Mouse (Mus musculus): ENCODE data around the gene Gpr182. TPM values are rescaled to one million over a fixed set of nuclear protein-coding genes. Genes with fewer than 3 reads are reported as not detected.

The Gpr182 gene
- polyA plus RNA-seq, 1 experiment from 2014 or later = 0.28 TPM

GRCm38 (mm10) chr10:127721671-127722418 lies 29.7 kb downstream of the Gpr182 start:
- Histone ChIP-seq H3K9me3 (replicated peaks; ENCODE audit: control insufficient read depth, low read length) (no peaks in the 10 kb centered on the region), H3K4me1 (ENCODE audit: control insufficient read depth, insufficient read depth, low read length) (no peaks in the 10 kb centered on the region), H3K27ac (replicated peaks; ENCODE audit: low read depth, low read length) (no peak overlapping the region; the same call in 1 of the 2 replicates), H3K36me3 (replicated peaks; ENCODE audit: control insufficient read depth, insufficient read depth, low read depth, low read length) (no peaks in the 10 kb centered on the region), H3K4me2 (ENCODE audit: low read depth, low read length) (0 out of 2 replicates have a peak overlapping the region, but pooled peaks have one; percentile 2), H3K27me3 (ENCODE audit: control insufficient read depth, insufficient read depth, low read length) (peaks cover 2% of the 10 kb centered on the region; the same call in 1 of the 2 replicates), H3K4me3 (ENCODE audit: low read depth, low read length) (no peak overlapping the region), H3K9ac (replicated peaks; ENCODE audit: low read length) (peak overlapping the region; percentile 11; the same call in 1 of the 2 replicates)
- DNase-seq (ENCODE audit: low spot score) (peak; percentile 29), ATAC-seq (replicated peaks; ENCODE audit: insufficient number of reproducible peaks, low FRiP score, low TSS enrichment, low read depth) (peak; percentile 70; the same call in 1 of the 2 replicates)
- 10% methylated on average over 20 of the region's 20 CpGs for WGBS

DNA sequence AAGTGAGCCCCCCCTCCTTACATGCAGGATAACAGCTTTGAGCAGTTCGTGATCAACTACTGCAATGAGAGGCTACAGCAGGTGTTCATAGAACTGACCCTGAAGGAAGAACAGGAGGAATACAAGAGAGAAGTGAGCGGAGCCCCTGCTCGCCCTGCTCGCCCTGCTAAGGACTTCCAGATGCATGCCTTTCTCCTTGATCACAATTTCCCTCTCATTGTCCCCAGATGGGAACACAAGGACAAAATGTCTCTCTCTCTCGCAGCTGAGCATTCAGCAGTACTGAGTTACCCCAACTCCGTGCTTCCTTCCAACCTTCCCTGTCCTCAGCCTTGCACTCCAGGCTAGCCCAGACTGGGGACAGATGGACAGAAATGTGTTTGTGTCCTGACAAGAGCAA lies 38.8 kb downstream of the Gpr182 start:
- H3K27me3 ChIP-seq (ENCODE audit: control insufficient read depth, insufficient read depth, low read length) = no peaks in the 10 kb centered on the region
- WGBS = 42% methylated on average over 6 of the region's 6 CpGs
- H3K9ac ChIP-seq (replicated peaks; ENCODE audit: low read length) = no peak overlapping the region
- DNase-seq (ENCODE audit: low spot score) = peak; percentile 63
- no peak overlapping the region for H3K4me3 ChIP-seq (ENCODE audit: low read depth, low read length)
- H3K27ac ChIP-seq (replicated peaks; ENCODE audit: low read depth, low read length) = no peak overlapping the region
- no peak for ATAC-seq (replicated peaks; ENCODE audit: insufficient number of reproducible peaks, low FRiP score, low TSS enrichment, low read depth)
- H3K4me2 ChIP-seq (ENCODE audit: low read depth, low read length) = no peak overlapping the region
- peaks cover 4% of the 10 kb centered on the region for H3K4me1 ChIP-seq (ENCODE audit: control insufficient read depth, insufficient read depth, low read length)
- H3K9me3 ChIP-seq (replicated peaks; ENCODE audit: control insufficient read depth, low read length) = no peaks in the 10 kb centered on the region
- H3K36me3 ChIP-seq (replicated peaks; ENCODE audit: control insufficient read depth, insufficient read depth, low read depth, low read length) = no peaks in the 10 kb centered on the region

DNA sequence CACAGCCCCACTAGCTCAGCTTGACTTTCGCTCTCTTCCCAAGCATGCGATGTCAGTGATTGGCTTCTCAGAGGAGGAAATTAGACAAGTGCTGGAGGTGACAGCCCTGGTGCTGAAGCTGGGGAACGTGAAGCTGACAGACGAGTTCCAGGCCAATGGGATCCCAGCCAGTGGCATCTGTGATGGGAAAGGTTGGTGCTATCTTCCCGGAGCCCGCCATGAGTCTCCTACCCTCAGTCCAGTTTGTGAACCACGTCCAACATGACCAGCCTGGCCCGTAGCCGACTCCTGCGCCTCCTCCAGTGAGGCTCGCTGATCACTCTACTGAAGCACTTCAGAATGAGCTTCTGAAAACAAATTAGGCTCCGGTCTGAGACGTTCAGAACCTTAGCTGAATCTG lies 41.2 kb downstream of the Gpr182 start:
- Histone ChIP-seq H3K9ac (replicated peaks; ENCODE audit: low read length) (no peak overlapping the region), H3K36me3 (replicated peaks; ENCODE audit: control insufficient read depth, insufficient read depth, low read depth, low read length) (no peaks in the 10 kb centered on the region), H3K4me2 (ENCODE audit: low read depth, low read length) (no peak overlapping the region), H3K4me3 (ENCODE audit: low read depth, low read length) (no peak overlapping the region), H3K4me1 (ENCODE audit: control insufficient read depth, insufficient read depth, low read length) (peaks cover 4% of the 10 kb centered on the region), H3K9me3 (replicated peaks; ENCODE audit: control insufficient read depth, low read length) (no peaks in the 10 kb centered on the region), H3K27me3 (ENCODE audit: control insufficient read depth, insufficient read depth, low read length) (no peaks in the 10 kb centered on the region), H3K27ac (replicated peaks; ENCODE audit: low read depth, low read length) (no peak overlapping the region)
- no peak for ATAC-seq (replicated peaks; ENCODE audit: insufficient number of reproducible peaks, low FRiP score, low TSS enrichment, low read depth)
- 79% methylated on average over 13 of the region's 13 CpGs for WGBS
- DNase-seq (ENCODE audit: low spot score) = no peak

DNA sequence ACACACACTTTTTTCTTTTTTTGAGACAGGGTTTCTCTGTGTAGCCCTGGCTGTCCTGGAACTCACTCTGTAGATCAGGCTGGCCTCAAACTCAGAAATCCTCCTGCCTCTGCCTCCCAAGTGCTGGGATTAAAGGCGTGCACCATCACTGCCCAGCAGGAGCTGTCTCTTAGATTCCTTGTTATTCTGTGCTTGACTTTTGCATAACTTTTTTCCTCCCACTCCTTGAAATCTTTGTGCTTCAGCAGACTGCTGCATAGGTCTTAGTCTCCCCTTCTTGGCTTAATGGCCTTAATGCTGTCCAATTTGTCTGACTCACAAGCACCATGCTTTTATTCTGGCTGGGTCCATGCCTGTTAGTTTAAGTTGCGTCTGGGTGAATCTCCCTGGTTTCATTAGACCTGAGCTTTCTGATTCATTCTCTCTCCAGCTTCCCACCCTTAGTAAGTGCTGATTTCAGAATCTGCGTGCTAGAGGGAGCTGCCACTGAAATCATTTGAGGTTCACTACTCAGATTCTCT lies 42.6 kb downstream of the Gpr182 start:
- H3K9ac ChIP-seq (replicated peaks; ENCODE audit: low read length) = no peak overlapping the region

GRCm38 (mm10) chr10:127707721-127708120 lies 43.8 kb downstream of the Gpr182 start:
- H3K27ac ChIP-seq (replicated peaks; ENCODE audit: low read depth, low read length) = no peak overlapping the region
- no peak overlapping the region for H3K4me3 ChIP-seq (ENCODE audit: low read depth, low read length)
- no peak overlapping the region for H3K4me2 ChIP-seq (ENCODE audit: low read depth, low read length)
- no peak for DNase-seq (ENCODE audit: low spot score)
- H3K4me1 ChIP-seq (ENCODE audit: control insufficient read depth, insufficient read depth, low read length) = peaks cover 4% of the 10 kb centered on the region
- ATAC-seq (replicated peaks; ENCODE audit: insufficient number of reproducible peaks, low FRiP score, low TSS enrichment, low read depth) = no peak
- H3K36me3 ChIP-seq (replicated peaks; ENCODE audit: control insufficient read depth, insufficient read depth, low read depth, low read length) = no peaks in the 10 kb centered on the region
- no peak overlapping the region for H3K9ac ChIP-seq (replicated peaks; ENCODE audit: low read length)
- WGBS = 86% methylated on average over 7 of the region's 7 CpGs
- no peaks in the 10 kb centered on the region for H3K27me3 ChIP-seq (ENCODE audit: control insufficient read depth, insufficient read depth, low read length)
- no peaks in the 10 kb centered on the region for H3K9me3 ChIP-seq (replicated peaks; ENCODE audit: control insufficient read depth, low read length)

More for the DNA sequence above, 42.6 kb downstream of the Gpr182 start:
- ATAC-seq (replicated peaks; ENCODE audit: insufficient number of reproducible peaks, low FRiP score, low TSS enrichment, low read depth) = no peak
- Histone ChIP-seq H3K27me3 (ENCODE audit: control insufficient read depth, insufficient read depth, low read length) (no peaks in the 10 kb centered on the region), H3K4me3 (ENCODE audit: low read depth, low read length) (no peak overlapping the region), H3K9me3 (replicated peaks; ENCODE audit: control insufficient read depth, low read length) (no peaks in the 10 kb centered on the region), H3K27ac (replicated peaks; ENCODE audit: low read depth, low read length) (no peak overlapping the region), H3K4me1 (ENCODE audit: control insufficient read depth, insufficient read depth, low read length) (peaks cover 4% of the 10 kb centered on the region), H3K4me2 (ENCODE audit: low read depth, low read length) (no peak overlapping the region), H3K36me3 (replicated peaks; ENCODE audit: control insufficient read depth, insufficient read depth, low read depth, low read length) (no peaks in the 10 kb centered on the region)
- no peak for DNase-seq (ENCODE audit: low spot score)
- 86% methylated on average over 3 of the region's 3 CpGs for WGBS

GRCm38 (mm10) chr10:127705783-127706182 lies 45.7 kb downstream of the Gpr182 start:
- no peak overlapping the region for H3K4me2 ChIP-seq (ENCODE audit: low read depth, low read length)
- H3K27ac ChIP-seq (replicated peaks; ENCODE audit: low read depth, low read length) = no peak overlapping the region
- H3K4me1 ChIP-seq (ENCODE audit: control insufficient read depth, insufficient read depth, low read length) = no peaks in the 10 kb centered on the region
- WGBS = 94% methylated on average over 4 of the region's 4 CpGs
- H3K9me3 ChIP-seq (replicated peaks; ENCODE audit: control insufficient read depth, low read length) = no peaks in the 10 kb centered on the region
- H3K36me3 ChIP-seq (replicated peaks; ENCODE audit: control insufficient read depth, insufficient read depth, low read depth, low read length) = no peaks in the 10 kb centered on the region
- H3K27me3 ChIP-seq (ENCODE audit: control insufficient read depth, insufficient read depth, low read length) = no peaks in the 10 kb centered on the region
- DNase-seq (ENCODE audit: low spot score) (no peak), ATAC-seq (replicated peaks; ENCODE audit: insufficient number of reproducible peaks, low FRiP score, low TSS enrichment, low read depth) (no peak)
- H3K9ac ChIP-seq (replicated peaks; ENCODE audit: low read length) = no peak overlapping the region
- H3K4me3 ChIP-seq (ENCODE audit: low read depth, low read length) = no peak overlapping the region

DNA sequence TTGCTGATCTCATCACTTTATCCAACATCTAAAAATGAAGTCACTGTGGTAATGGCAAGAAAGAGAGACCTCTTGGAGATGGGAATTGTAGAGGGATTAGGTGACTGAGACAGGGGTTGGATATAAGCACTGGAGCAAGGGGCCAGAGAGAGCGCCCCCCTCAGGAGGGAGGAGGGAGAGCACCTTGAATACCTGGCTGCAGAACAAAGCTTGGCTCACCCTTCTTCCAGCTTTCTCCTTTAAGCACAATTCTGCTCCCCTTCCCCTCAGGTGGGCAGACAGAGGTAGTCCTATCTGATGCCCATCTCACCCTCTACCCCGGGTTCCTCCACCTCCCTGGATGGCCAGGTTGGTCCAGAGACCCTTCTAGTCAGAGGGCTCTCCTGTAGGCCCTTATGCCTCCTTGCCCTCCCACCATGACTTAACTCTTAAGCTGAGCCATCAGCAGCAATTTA lies 46.7 kb downstream of the Gpr182 start, which contains the start of gene Myo1a:
Gene Myo1a (plus strand): TSS at position 405 of the 455 bp plus-strand sequence.
- ATAC-seq (replicated peaks; ENCODE audit: insufficient number of reproducible peaks, low FRiP score, low TSS enrichment, low read depth) (no peak), DNase-seq (ENCODE audit: low spot score) (no peak)
- H3K9ac ChIP-seq (replicated peaks; ENCODE audit: low read length) = no peak within 1 kb of the TSS
- 76% methylated on average over 2 of the region's 2 CpGs for WGBS
- no peak within 1 kb of the TSS for H3K27ac ChIP-seq (replicated peaks; ENCODE audit: low read depth, low read length)
- no peaks in the 10 kb centered on the region for H3K27me3 ChIP-seq (ENCODE audit: control insufficient read depth, insufficient read depth, low read length)
- no peaks in the 10 kb centered on the region for H3K4me1 ChIP-seq (ENCODE audit: control insufficient read depth, insufficient read depth, low read length)
- H3K9me3 ChIP-seq (replicated peaks; ENCODE audit: control insufficient read depth, low read length) = no peaks in the 10 kb centered on the region
- no peak within 1 kb of the TSS for H3K4me3 ChIP-seq (ENCODE audit: low read depth, low read length)
- H3K4me2 ChIP-seq (ENCODE audit: low read depth, low read length) = no peak within 1 kb of the TSS
- H3K36me3 ChIP-seq (replicated peaks; ENCODE audit: control insufficient read depth, insufficient read depth, low read depth, low read length) = no peaks in the 10 kb centered on the region

GRCm38 (mm10) chr10:127704293-127704692 lies 47.2 kb downstream of the Gpr182 start:
- Histone ChIP-seq H3K4me1 (ENCODE audit: control insufficient read depth, insufficient read depth, low read length) (no peaks in the 10 kb centered on the region), H3K27ac (replicated peaks; ENCODE audit: low read depth, low read length) (no peak overlapping the region), H3K4me2 (ENCODE audit: low read depth, low read length) (no peak overlapping the region), H3K4me3 (ENCODE audit: low read depth, low read length) (no peak overlapping the region), H3K36me3 (replicated peaks; ENCODE audit: control insufficient read depth, insufficient read depth, low read depth, low read length) (no peaks in the 10 kb centered on the region), H3K9ac (replicated peaks; ENCODE audit: low read length) (no peak overlapping the region), H3K9me3 (replicated peaks; ENCODE audit: control insufficient read depth, low read length) (no peaks in the 10 kb centered on the region), H3K27me3 (ENCODE audit: control insufficient read depth, insufficient read depth, low read length) (no peaks in the 10 kb centered on the region)
- no peak for DNase-seq (ENCODE audit: low spot score)
- no peak for ATAC-seq (replicated peaks; ENCODE audit: insufficient number of reproducible peaks, low FRiP score, low TSS enrichment, low read depth)
- WGBS = 71% methylated on average over 2 of the region's 2 CpGs

Data from embryonic facial prominence, embryonic 11.5 days (tissue).